Mouse (Mus musculus) ES-E14 (cell line): ENCODE data around the gene Higd1c. TPM values are rescaled to one million over a fixed set of nuclear protein-coding genes. Genes with fewer than 3 reads are reported as not detected.
"Not testable (repeated sequence)": the region's sequence is repeated elsewhere in the genome, so short reads cannot be mapped to it uniquely, and the experiment has no call there.

ENCODE experiments used
- DNase-seq: peaks from one replicate; pipeline ENCODE4 v3.0.0-alpha.2; 2013; ENCODE audit warnings: low read depth, low spot score
- H3K27ac ChIP-seq: 2 replicates; pipeline ENCODE4 v1.5.1; 2012; ENCODE audit warnings: low read depth, mild to moderate bottlenecking, low read length, moderate library complexity, mixed read lengths; ENCODE audit not compliant: poor library complexity, insufficient read depth, severe bottlenecking
- H3K36me3 ChIP-seq: 2 replicates; pipeline ENCODE4 v1.6.1; 2012; ENCODE audit warnings: mild to moderate bottlenecking, low read length, moderate library complexity, mixed read lengths; ENCODE audit not compliant: control insufficient read depth, poor library complexity, insufficient read depth, severe bottlenecking
- H3K4me1 ChIP-seq, 2 experiments: fragments of 150-350 bp in 1 of 2; sonication (generic) in 1 of 2; 2 replicates each; pipeline ENCODE4 v1.6.1; 2012; ENCODE audit warnings: low read length in 2 of 2, mild to moderate bottlenecking in 1 of 2, mixed read lengths in 1 of 2; ENCODE audit not compliant: control insufficient read depth in 2 of 2, insufficient read depth in 2 of 2, poor library complexity in 1 of 2
- H3K4me3 ChIP-seq, 2 experiments: fragments of 150-350 bp in 1 of 2; sonication (generic) in 1 of 2; 2 replicates each; pipeline ENCODE4 v1.5.1; 2012; ENCODE audit warnings: low read length in 2 of 2, low read depth in 1 of 2, mild to moderate bottlenecking in 1 of 2, mixed read lengths in 1 of 2; ENCODE audit not compliant: insufficient read depth in 1 of 2, poor library complexity in 1 of 2, severe bottlenecking in 1 of 2
- H3K9ac ChIP-seq: 2 replicates; pipeline ENCODE4 v1.6.1; 2012; ENCODE audit warnings: low read depth, mild to moderate bottlenecking, low read length, mixed read lengths; ENCODE audit not compliant: poor library complexity, insufficient read depth, severe bottlenecking
- H3K9me3 ChIP-seq: fragments of 150-350 bp; sonication (generic); 2 replicates; pipeline ENCODE4 v1.6.1; 2012; ENCODE audit warnings: low read depth, mild to moderate bottlenecking, low read length; ENCODE audit not compliant: control insufficient read depth, insufficient read depth
- CHD2 ChIP-seq: IDR thresholded peaks from 2 replicates; pipeline ENCODE4 v1.6.1; 2014; ENCODE audit warnings: mild to moderate bottlenecking, low read depth, low read length, inconsistent platforms
- HCFC1 ChIP-seq: IDR thresholded peaks from 2 replicates; pipeline ENCODE4 v1.6.1; 2012; ENCODE audit warnings: low read length, inconsistent platforms, borderline replicate concordance; ENCODE audit not compliant: insufficient read depth
- MAFK ChIP-seq: IDR thresholded peaks from 2 replicates; pipeline ENCODE4 v1.6.1; 2014; ENCODE audit warnings: mild to moderate bottlenecking, low read depth, low read length, inconsistent platforms; ENCODE audit not compliant: insufficient read depth
- ZC3H11A ChIP-seq: IDR thresholded peaks from 2 replicates; pipeline ENCODE4 v1.6.1; 2012; ENCODE audit warnings: low read depth, mild to moderate bottlenecking, inconsistent platforms, low read length, borderline replicate concordance
- ZNF384 ChIP-seq: IDR thresholded peaks from 2 replicates; pipeline ENCODE4 v1.6.1; 2012; ENCODE audit warnings: low read depth, low read length, inconsistent platforms
- in situ Hi-C, 2 experiments: fragments of 600-800 bp; cut with MboI; formaldehyde crosslinking; loops; one replicate each; pipeline ENCODE4 v1.15.1; 2025; ENCODE audit warnings: low sequenced_read_pairs in 2 of 2, inconsistent platforms in 1 of 2; ENCODE audit not compliant: unreplicated experiment in 2 of 2
- total RNA-seq: library from RNA; depleted of rRNA; stranded (reverse); fragments of 300-350 nt; gene quantifications from 2 replicates; pipeline ENCODE4 v1.2.3, GENCODE M21; 2012

Gene Higd1c
- total RNA-seq, 1 experiment = not detected

DNA sequence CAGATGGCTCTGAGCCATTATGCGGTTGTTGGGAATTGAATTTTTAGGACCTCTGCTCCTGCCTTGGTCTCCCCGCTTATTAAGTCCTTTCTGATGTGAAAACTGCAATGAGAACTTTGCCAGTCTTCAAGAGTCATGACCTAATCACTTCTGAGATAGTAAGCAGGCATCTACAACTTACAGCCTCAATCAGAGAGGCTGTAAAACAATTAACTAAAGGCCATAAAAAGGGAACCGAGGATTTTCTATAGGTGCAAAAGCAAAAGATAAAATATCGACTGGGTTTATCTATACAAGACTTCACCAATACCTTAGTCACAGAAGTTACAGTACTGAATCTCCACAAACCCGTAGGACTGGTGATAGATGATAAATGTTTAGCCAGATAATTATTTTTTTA, 8.5 kb upstream of the Higd1c start:
- no peaks in the 10 kb centered on the region for H3K36me3 ChIP-seq
- H3K4me1 ChIP-seq = no peaks in the 10 kb centered on the region
- in situ Hi-C loops = loop anchor here (5.0 kb wide), 1 partner anchor 44 kb away; no protein-coding TSS in a partner anchor
- H3K9me3 ChIP-seq = no peaks in the 10 kb centered on the region
- DNase-seq = no peak
- no peak for TF ChIP-seq HCFC1
- no peak for TF ChIP-seq CHD2
- TF ChIP-seq ZC3H11A = no peak
- no peak for TF ChIP-seq MAFK
- no peak for TF ChIP-seq ZNF384
- H3K4me3 ChIP-seq = no peak overlapping the region
- no peak overlapping the region for H3K9ac ChIP-seq
- no peak overlapping the region for H3K27ac ChIP-seq

DNA sequence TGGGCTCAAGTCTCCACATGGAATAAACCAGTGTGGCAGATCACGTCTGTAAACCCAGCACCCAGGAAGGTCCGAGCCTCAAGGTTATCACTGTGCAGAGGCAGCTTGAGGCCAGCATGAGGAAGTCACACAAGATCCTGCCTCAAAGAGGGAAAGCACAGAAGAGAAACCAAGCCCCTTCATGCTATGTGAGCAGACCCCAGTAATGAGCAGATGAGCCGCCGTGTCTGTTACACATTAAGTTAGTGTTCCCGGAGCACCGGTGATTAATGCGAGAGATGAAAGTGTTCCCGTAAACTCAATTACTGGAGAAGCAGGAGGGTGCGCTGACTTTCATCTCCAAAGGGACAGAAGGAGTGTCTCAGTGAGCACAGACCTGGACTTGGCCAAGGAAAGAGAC, 1.6 kb downstream of the Higd1c start:
- in situ Hi-C loops = not testable (repeated sequence)

GRCm38 (mm10) chr15:100367119-100367518, 2.8 kb downstream of the Higd1c start:
- H3K36me3 ChIP-seq = no peaks in the 10 kb centered on the region
- H3K4me3 ChIP-seq = no peak overlapping the region
- no peaks in the 10 kb centered on the region for H3K4me1 ChIP-seq
- no peaks in the 10 kb centered on the region for H3K9me3 ChIP-seq
- H3K9ac ChIP-seq = no peak overlapping the region
- no peak for DNase-seq
- TF ChIP-seq CHD2 (no peak), ZC3H11A (no peak), HCFC1 (no peak), MAFK (peak; percentile 82), ZNF384 (no peak)
- no peak overlapping the region for H3K27ac ChIP-seq
- in situ Hi-C loops = no loop called here

More for the DNA sequence above, 1.6 kb downstream of the Higd1c start:
- H3K9me3 ChIP-seq, H3K9ac ChIP-seq, H3K4me1 ChIP-seq, H3K27ac ChIP-seq, H3K36me3 ChIP-seq, H3K4me3 ChIP-seq, DNase-seq: not testable (repeated sequence)

GRCm38 (mm10) chr15:100375066-100375465, 10.7 kb downstream of the Higd1c start:
- no peak overlapping the region for H3K9ac ChIP-seq
- in situ Hi-C loops = no loop called here
- H3K4me1 ChIP-seq = no peaks in the 10 kb centered on the region
- TF ChIP-seq ZC3H11A (peak; percentile 31; the same call in 1 of the 2 replicates), HCFC1 (no peak)
- DNase-seq = peak; percentile 75
- no peak overlapping the region for H3K4me3 ChIP-seq
- H3K36me3 ChIP-seq = no peaks in the 10 kb centered on the region
- H3K9me3 ChIP-seq = no peaks in the 10 kb centered on the region
- no peak overlapping the region for H3K27ac ChIP-seq

GRCm38 (mm10) chr15:100377847-100378505, 13.6 kb downstream of the Higd1c start:
- DNase-seq, H3K27ac ChIP-seq, in situ Hi-C loops: not testable (repeated sequence)

More at GRCm38 (mm10) chr15:100377847-100378505, 13.6 kb downstream of the Higd1c start:
- H3K36me3 ChIP-seq, H3K9ac ChIP-seq, H3K4me1 ChIP-seq, H3K9me3 ChIP-seq, H3K4me3 ChIP-seq: not testable (repeated sequence)
